Mouse (Mus musculus) thymus, postnatal 14 days (tissue): Measurements from ENCODE around the gene Ppp1r27.

ENCODE experiments used
- DNase-seq: peaks from one replicate; pipeline ENCODE4 v3.0.0; 2021

Gene Ppp1r27

DNA sequence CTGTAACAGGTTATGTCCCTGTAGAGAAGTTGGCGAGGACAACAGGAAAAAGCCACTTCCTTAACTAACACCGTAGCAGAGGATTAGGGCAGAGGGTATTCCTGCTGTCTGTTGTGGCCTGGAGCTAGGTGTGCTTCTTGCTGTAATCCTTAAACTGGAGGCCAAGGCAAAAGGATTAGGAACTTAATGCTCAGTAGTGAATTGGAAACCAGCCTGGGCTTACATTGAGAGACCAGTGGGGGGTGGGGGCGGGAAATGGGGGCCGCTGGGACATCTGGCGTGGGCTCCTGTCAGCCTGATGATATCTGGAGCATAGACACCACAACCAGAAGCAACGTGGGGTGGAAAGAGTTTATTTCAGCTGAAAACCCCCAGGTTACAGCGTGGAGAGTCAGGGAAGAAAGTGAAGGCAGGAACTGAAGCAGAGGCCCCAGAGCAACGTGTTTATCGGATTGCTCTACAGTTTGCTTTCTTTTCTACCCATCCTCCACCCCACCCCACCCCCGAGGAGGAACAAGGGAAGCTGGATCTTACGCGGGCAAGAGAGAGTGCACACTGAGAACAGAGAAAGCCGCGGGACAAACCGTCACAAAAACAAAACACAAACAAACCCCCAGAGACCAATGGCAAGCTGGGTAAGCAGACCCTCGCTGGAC lies 40.4 kb downstream of the Ppp1r27 start:
- DNase-seq, result peak; percentile 58

DNA sequence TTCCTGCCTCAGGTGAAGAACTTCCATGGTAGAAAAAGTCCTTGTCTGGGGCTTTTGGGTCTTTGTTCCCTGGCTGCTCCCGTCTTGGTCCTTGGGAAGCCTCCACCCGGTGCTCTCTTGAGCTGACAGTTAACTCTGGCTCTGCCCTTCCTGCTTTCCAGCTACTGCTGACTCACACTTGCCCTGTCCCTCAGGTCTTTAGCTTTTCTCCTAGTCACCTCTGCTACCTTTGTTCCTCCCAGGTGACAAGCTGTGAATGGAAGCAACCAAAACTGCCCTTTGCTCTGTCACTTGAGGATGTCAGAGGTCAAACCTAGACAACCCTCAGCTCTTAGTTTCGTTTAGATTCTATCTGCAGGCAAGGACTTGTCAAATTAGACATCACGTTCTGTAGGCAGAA lies 41.0 kb downstream of the Ppp1r27 start:
- peak; percentile 27 for DNase-seq

DNA sequence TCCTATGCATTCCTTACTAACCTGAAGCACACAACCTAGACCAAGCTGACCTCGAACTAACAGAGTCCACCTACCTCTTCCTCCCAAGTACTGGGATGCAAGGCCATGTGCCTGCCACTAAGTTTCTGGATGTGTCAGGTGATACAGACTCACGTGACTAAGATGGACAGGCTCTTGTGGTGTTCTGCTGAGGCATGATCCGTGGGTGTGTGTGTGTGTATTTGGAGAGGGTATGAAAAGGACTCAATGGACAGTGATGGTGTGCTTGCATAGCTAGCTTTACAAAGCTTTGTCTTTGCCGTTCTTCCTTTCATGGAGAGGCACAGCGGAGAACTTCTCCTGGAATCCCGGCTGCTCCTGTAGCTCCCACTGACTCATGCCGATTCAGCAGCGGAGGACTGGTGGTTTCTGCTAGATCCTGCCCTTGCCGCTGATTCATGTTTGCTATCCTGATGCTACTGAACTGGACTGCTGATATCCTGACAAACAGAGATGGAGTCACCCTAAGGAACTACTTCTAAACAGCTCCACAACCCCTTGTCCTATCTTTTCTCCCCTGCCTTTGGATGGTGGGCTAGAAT lies 42.6 kb downstream of the Ppp1r27 start:
- no peak for DNase-seq

DNA sequence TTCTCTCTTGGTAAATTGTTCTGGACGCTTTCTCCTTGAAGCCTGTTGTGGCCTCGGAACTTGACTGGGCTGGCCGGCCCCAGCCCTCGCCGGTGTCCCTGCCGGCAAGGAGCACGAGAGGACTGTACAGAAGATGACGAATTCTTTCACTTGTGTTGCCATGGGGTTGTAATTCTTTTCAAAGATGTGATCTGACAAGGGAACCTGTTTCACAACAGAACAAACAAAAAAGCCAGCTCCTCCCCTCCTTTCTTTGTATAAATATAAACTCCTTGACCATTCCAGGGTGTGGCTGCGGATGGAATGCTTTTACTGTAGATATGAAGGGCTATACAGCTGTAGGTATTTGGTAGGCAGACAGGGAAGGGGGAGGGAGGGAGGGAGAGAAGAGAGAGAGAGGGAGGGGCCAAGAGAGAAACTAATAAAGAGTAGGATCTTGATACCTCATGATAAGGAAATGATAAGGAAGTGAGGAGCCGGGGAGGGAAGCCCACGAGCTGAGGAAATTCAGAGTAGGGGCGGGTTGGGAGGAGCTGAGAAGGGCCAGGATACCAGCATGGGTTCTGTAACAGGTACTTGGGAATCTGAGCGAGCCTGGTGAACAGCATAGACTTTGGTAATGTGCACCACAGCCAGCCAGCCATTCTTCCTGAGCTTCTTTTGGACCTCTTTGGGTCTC lies 43.2 kb downstream of the Ppp1r27 start:
- DNase-seq, result no peak

DNA sequence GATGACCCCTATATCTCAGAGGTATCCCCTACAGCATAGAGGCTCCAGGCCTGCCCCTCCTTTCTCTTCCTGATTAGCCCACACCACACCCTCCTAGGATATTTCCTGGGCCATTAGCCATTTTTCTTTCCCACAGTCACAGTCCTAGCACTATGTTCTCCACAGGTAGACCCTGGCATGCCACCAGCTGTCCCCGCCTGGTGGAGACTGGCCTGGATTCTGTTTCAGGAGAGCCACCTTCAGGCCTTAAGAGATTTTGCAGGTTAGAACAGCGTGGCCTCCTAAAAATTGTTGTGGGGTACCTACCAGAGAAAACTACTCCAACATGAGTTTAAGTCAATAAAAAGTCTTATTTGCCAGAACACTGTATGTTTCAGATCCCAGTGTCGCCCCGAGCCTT lies 44.0 kb downstream of the Ppp1r27 start:
- DNase-seq, result no peak

DNA sequence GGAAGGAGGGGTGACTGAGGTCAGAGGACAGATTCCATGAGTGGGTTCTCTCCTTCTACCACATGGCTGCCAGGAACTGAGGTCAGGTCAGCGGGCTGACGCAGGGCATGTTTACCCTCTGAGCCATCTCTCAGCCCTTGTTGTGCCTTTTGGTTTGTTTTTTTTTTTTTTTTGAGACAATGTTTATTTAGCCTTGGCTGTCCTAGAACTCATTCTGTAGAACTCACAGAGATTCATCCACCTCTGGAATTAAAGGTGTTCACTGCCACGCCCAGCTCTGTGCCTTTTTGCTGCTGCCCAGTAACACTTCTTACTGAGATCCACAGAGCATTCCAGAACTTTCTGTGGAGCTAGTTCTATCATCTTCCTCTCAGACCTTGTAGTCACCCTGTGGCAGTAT lies 45.3 kb downstream of the Ppp1r27 start:
- DNase-seq, result no peak

DNA sequence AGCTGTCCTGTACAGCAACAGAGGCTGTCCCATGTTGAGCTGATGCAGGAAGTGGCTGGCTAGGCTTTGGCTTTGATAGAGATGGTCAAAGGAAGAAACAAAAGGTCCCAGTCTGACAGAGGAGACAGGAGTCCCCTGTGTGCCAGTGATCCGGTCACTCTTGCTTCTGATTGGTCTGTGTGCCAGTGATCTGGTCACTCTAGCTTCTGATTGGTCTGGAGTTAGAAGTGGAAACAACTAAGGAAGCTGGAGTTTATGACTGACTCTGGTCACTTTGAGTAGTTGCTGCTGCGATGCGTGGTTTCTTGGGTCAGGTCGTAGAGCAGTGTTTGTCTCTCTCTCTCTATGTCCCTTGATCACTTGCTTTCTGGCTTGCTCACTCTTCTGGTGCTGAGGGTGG lies 49.2 kb downstream of the Ppp1r27 start:
- DNase-seq, result no peak

DNA sequence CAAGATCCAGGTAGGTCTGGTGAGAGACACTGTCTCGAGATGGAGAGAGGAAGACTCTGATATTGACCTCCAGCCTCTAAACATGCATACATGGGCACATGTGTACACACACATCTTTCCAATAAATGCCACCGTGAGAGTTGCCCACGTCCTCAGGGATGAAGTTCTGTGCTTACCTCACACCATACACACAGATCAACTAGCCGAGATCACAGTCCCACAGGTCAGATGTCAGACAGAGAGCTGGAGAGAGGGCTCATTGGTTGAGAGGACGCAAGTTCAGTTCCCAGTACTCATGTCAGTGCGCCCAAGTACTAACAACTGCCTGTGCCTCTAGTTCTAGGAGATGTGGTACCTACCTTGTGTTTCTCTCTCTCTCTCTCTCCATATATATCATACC lies 49.9 kb downstream of the Ppp1r27 start:
- no peak for DNase-seq

DNA sequence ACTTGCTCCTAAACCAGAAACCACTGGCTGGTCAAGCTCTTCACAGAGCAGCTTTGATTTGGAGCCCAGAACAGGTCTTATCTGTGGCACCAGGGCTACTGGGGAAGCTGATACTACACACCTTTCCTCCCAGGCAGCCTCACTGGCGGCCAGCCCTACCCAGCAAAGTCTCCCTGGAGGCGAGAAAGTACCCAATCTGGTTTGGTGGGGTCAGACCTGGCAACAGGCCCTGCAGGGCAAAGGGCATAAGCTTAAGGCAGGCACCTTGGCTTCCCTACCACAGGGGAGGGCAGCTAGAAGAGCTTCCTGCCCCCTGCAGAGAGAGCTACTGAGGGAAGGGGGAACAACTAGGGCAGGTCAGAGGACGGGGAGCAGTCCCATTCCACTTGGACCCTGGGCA lies 50.6 kb downstream of the Ppp1r27 start:
- no peak for DNase-seq
